Mouse (Mus musculus) spleen, adult 2 months (tissue): ENCODE results near the gene Galnt12. TPM values are rescaled to one million over a fixed set of nuclear protein-coding genes. Genes with fewer than 3 reads are reported as not detected.

Experiments used
- DNase-seq, 2 experiments: peaks; one replicate each; pipeline versions ENCODE4 v3.0.0 to v3.0.0-alpha.2; 2012 to 2021; ENCODE audit warnings: low spot score in 2 of 2, low read depth in 1 of 2
- H3K27ac ChIP-seq: fragments of 200-500 bp; 2 replicates; pipeline ENCODE4 v1.5.1; 2012; ENCODE audit warnings: low read length, inconsistent platforms; ENCODE audit not compliant: insufficient read depth
- H3K27me3 ChIP-seq: fragments of 200-500 bp; 2 replicates; pipeline ENCODE4 v1.6.1; 2012; ENCODE audit warnings: mild to moderate bottlenecking, moderate library complexity, low read length, inconsistent platforms; ENCODE audit not compliant: control insufficient read depth, insufficient read depth
- H3K36me3 ChIP-seq: fragments of 200-500 bp; 2 replicates; pipeline ENCODE4 v1.6.1; 2012; ENCODE audit warnings: mild to moderate bottlenecking, low read length, inconsistent platforms; ENCODE audit not compliant: control insufficient read depth, insufficient read depth
- H3K4me1 ChIP-seq: fragments of 200-500 bp; 2 replicates; pipeline ENCODE4 v1.6.1; 2011; ENCODE audit warnings: inconsistent platforms; ENCODE audit not compliant: control insufficient read depth, insufficient read depth, insufficient read length
- H3K4me3 ChIP-seq: fragments of 200-500 bp; 2 replicates; pipeline ENCODE4 v1.5.1; 2011; ENCODE audit warnings: mild to moderate bottlenecking, inconsistent platforms; ENCODE audit not compliant: insufficient read depth, insufficient read length; ENCODE audit errors: extremely low read depth
- CTCF ChIP-seq: fragments of 200-500 bp; IDR thresholded peaks from 2 replicates; pipeline ENCODE4 v1.5.1; 2011; ENCODE audit warnings: mild to moderate bottlenecking, inconsistent platforms; ENCODE audit not compliant: insufficient read depth, insufficient read length, insufficient replicate concordance; ENCODE audit errors: extremely low read depth
- POLR2A ChIP-seq: fragments of 200-500 bp; IDR thresholded peaks from 2 replicates; pipeline ENCODE4 v1.6.1; 2011; ENCODE audit warnings: low read depth, low read length, inconsistent platforms
- WGBS: fragments of 180-500 bp; shearing (Covaris S2); methylation state at CpG from one replicate; pipeline ENCODE4 v1.1.7; 2018; 5-methylcytosine and 5-hydroxymethylcytosine counted together
- polyA plus RNA-seq: library from polyadenylated mRNA; depleted of rRNA; stranded (reverse); fragments of >200 nt; gene quantifications from 2 replicates; pipeline ENCODE4 v1.2.3, GENCODE M21; 2012

The Galnt12 gene
- polyA plus RNA-seq, 1 experiment = 11.9 TPM

DNA sequence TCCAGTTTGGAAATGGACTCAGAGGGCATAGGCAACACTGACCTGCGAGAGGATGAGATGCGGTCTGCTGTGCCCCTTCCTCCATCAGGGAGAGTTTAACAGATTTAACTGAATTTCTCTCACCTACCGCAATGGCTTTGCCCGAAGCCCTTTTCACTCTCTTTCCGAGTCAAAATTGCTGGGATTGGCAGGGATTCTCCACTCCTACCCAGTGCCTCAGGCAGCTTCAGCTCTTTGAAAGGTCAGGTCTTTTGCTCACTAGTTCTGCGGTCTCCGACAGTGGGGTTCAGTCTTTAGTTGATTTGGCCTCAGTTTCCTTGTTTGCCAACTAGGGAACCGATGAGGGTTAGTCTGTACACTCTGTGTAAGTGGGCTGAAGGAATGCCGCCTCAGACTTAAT is 1.5 kb downstream of the Galnt12 start:
- H3K36me3 ChIP-seq = no peaks in the 10 kb centered on the region
- H3K27ac ChIP-seq = no peak overlapping the region
- TF ChIP-seq POLR2A = no peak
- no peak for TF ChIP-seq CTCF
- no peaks in the 10 kb centered on the region for H3K27me3 ChIP-seq
- no peak overlapping the region for H3K4me3 ChIP-seq
- DNase-seq = no peak
- 92% methylated on average over 9 of the region's 9 CpGs for WGBS
- peaks cover 5% of the 10 kb centered on the region for H3K4me1 ChIP-seq

DNA sequence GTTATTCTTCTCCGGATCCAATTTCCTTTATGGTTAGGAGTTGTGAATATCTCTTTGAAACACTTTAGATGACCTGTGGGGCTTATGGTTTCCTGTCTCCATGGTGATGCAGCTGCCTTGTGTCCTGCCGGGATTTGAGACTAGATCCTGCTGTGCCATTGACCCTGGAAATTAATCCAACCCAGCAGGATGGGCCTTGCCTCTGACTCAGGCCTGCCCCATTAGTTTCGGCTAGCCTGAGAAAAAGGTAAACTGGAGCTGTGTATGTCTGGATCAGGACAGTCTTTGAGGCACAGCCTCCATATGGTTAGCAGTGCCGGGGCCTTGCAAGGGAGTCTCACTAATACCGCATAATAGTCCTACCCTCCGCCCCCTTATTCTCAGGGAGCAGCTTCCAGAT is 1.9 kb downstream of the Galnt12 start:
- H3K36me3 ChIP-seq = no peaks in the 10 kb centered on the region
- H3K27ac ChIP-seq = no peak overlapping the region
- no peak overlapping the region for H3K4me3 ChIP-seq
- TF ChIP-seq POLR2A = no peak
- TF ChIP-seq CTCF = no peak
- 88% methylated on average over 6 of the region's 6 CpGs for WGBS
- DNase-seq = no peak
- peaks cover 5% of the 10 kb centered on the region for H3K4me1 ChIP-seq
- no peaks in the 10 kb centered on the region for H3K27me3 ChIP-seq

DNA sequence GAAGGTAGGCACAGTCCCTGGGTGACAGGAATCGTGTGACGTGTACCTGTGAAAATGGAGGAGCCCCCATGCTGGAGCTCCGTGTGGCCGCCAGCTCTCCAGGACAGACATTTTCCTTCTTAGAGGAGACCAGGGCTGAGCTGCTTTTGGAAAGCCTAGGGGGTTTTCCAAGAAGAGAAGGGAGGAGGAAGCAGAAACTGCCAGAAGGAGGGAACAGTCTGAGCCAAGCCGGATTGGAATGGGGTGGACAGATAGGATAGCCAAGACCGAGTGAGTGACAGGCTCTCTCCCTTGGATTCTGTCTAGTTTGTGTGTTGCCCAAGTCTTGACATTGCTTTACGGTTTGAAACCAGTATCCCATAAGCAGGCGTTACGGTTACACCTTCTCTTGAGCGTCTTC is 11.9 kb downstream of the Galnt12 start:
- H3K36me3 ChIP-seq = peaks cover 3% of the 10 kb centered on the region; the same call in 1 of the 2 replicates
- no peak for TF ChIP-seq CTCF
- no peak for TF ChIP-seq POLR2A
- H3K4me1 ChIP-seq = no peaks in the 10 kb centered on the region
- no peak overlapping the region for H3K27ac ChIP-seq
- H3K4me3 ChIP-seq = no peak overlapping the region
- 94% methylated on average over 10 of the region's 10 CpGs for WGBS
- DNase-seq = no peak
- H3K27me3 ChIP-seq = no peaks in the 10 kb centered on the region

- DNase-seq = no peak
- no peaks in the 10 kb centered on the region for H3K4me1 ChIP-seq
- H3K27ac ChIP-seq = no peak overlapping the region
- no peaks in the 10 kb centered on the region for H3K27me3 ChIP-seq
- no peak for TF ChIP-seq CTCF
- peaks cover 19% of the 10 kb centered on the region; the same call in 1 of the 2 replicates for H3K36me3 ChIP-seq
- 91% methylated on average over 9 of the region's 9 CpGs for WGBS
- H3K4me3 ChIP-seq = no peak overlapping the region
These were observed 20.2 kb downstream of the Galnt12 start for GRCm38 (mm10) chr4:47111885-47112284.

DNA sequence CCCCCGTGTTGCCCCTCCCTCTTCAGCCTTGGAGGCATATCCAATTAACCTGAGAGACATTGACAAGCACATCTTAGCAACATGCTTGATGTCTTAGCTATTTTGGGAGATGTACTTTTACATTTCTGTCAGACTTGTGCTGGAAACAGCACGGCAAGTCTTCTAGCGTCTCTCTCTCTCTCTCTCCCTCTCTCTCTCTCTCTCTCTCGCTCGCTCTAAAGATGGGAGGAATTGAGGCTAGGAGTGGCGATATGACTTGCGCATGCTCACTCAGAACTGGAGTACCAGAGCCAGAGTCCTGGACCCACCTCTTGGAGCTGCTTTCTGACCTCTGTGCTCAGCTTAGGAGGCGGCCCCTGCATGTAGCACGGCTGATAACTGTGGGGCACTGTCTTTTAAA is 20.9 kb downstream of the Galnt12 start:
- Histone ChIP-seq H3K27me3 (no peaks in the 10 kb centered on the region), H3K4me3 (no peak overlapping the region), H3K4me1 (no peaks in the 10 kb centered on the region), H3K27ac (no peak overlapping the region), H3K36me3 (peaks cover 19% of the 10 kb centered on the region; the same call in 1 of the 2 replicates)
- no peak for TF ChIP-seq POLR2A
- no peak for TF ChIP-seq CTCF
- no peak for DNase-seq
- 91% methylated on average over 9 of the region's 9 CpGs for WGBS

GRCm38 (mm10) chr4:47122051-47122706 is 30.5 kb downstream of the Galnt12 start:
- Histone ChIP-seq H3K27me3 (no peaks in the 10 kb centered on the region), H3K27ac (no peak overlapping the region), H3K36me3 (peaks cover 8% of the 10 kb centered on the region), H3K4me1 (no peaks in the 10 kb centered on the region), H3K4me3 (no peak overlapping the region)
- peak in 1 of 2 experiments; percentile 18 for DNase-seq
- TF ChIP-seq POLR2A (no peak), CTCF (peak; percentile 43; the same call in 1 of the 2 replicates)
- 73% methylated on average over 13 of the region's 13 CpGs for WGBS

DNA sequence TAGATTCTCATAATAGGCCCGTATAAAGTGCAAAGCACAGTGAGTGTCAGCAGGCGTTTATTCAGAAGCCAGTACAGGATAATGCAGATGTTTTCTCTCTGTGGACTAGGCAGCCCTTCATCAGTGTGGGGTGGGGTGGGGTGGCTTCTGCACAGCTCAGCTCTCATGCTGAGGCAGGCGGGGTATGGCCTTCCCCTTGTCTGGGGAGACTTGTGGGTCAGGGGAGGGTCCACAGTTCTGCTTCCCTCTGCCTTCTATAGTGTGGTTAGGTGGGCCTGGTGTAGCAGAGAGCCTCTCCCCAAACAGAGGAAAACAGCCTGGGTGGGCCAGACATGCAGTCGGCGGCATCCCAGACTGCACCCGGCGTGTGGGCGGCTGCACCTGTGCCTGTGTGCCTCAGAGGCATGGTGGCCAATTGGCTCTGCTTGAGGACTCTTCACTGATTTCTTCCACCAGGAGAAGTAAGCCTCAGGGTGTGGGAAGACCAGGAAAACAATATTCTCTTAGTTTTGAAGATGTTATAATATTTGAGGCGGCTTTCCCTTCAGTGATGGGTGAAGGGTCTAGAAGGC is 32.5 kb downstream of the Galnt12 start:
- no peak for DNase-seq
- H3K4me1 ChIP-seq = no peaks in the 10 kb centered on the region
- 82% methylated on average over 9 of the region's 9 CpGs for WGBS
- no peak overlapping the region for H3K4me3 ChIP-seq
- TF ChIP-seq POLR2A (no peak), CTCF (no peak)
- peaks cover 3% of the 10 kb centered on the region; the same call in 1 of the 2 replicates for H3K36me3 ChIP-seq
- H3K27ac ChIP-seq = no peak overlapping the region
- H3K27me3 ChIP-seq = no peaks in the 10 kb centered on the region
